Mouse (Mus musculus) induced T-regulatory cell, adult 2 months (primary cell): Measurements from ENCODE around the gene Gm49450.

ENCODE experiments used
- DNase-seq: peaks from one replicate; pipeline ENCODE4 v3.0.0-alpha.2; 2012; ENCODE audit warnings: low read depth

The Gm49450 gene

DNA sequence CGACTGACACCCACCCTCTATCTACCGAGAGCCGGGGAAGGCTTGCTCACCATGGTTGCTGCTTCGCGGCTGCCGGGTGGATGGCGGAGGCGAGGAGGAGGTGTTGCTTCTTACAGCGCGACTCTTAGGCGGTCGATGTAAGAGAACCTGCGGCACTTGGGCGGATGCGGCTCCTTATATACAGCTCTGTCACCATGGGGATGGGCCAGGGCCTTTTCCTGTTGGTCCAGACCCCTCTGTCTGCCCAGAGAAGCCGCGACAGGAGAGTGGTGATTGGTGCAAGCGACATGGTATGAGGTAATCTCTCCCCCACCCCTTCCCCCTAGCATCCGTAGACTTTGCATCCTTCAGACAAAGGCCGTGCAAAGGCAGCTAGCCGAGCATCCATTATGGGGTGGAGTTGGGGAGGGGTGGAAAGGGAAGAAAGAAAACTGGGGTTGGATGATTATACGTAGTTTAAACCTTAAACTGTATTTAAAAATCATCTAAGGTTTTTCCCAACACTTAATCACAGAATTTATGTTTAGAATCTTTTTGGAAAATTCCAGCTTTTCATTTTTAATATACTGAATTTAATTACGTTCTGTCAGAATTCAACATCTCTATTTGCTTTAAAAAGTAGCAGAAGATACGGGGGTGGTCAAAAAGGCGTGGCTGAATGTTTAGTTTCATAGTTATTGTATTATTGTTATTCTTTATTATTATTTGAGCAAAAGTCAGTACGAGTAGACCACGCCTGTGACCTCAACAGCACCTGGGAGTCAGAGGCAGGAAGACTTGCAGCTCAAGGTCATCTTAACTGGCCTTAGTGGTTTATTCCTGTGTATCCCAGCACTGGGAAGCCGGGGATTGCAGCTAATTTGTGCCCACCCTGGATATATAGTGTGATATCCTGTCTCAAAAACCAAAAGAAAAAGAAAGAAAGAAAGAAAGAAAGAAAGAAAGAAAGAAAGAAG, at the start of gene Gm49450, which contains the start of gene Tuba1a:
Gm49450 (minus strand) TSS at position 151 of the 956 bp plus-strand sequence.
Tuba1a (minus strand) TSS at position 303 of the 956 bp plus-strand sequence.
- DNase-seq: peak; percentile 98

DNA sequence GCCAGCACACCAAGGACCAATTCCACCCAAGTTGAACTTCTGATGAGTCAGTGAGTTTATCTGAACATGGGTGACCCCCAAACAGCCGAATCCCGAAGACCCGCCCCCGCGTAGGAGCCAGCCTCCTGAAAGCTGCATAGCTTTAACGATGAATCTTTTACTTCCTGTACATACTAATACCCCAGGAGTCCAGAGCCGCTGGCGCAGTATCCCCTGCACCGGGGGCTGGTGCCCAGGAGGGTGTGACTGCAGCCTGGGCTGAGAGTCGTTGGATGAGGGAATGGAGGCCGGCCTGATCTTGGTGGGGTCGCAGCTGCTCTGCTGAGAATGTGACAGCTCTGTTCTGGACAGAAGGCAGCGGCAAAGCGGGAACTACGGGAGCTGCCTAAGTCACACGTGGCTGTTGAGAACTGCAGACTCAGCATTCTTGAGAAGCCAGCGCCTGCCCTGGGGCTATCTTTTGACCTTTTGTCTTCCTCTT, 48.1 kb upstream of the Gm49450 start:
- no peak for DNase-seq

DNA sequence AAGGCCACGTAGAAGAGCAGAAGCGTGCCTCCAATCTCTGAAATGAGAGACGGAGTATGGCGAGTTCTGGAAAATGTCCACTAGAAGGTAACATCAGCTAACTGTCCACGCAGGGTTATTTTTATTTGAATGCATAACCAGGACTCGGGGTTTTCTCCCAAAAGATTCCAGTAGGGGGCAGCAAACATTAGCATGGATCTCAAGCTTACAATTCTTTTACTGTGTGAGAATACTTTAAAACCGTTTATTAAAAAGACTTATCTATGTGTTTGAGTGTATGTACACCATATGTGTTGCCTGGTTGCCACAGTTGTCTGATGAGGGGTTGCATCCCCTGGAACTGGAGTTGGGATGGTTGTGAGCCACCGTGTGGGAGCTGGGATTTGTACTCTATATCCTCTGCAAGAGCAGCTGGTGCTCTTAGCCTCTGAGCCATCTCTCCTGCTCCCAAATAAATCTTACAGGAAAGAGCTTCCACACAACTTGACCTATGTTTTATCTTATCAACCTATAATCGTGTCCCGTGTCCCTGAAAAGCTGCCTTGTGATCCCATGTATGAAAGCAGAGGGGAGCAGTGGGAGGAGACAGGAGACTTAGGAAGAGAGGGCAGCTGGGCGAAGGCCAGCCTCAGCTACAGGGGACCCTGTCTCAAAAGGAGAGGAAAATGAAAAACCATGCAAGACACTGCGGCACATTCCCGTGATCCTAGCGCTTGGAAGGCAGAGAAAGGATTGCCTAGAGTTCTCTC, 47.4 kb upstream of the Gm49450 start:
- peak; percentile 89 for DNase-seq

DNA sequence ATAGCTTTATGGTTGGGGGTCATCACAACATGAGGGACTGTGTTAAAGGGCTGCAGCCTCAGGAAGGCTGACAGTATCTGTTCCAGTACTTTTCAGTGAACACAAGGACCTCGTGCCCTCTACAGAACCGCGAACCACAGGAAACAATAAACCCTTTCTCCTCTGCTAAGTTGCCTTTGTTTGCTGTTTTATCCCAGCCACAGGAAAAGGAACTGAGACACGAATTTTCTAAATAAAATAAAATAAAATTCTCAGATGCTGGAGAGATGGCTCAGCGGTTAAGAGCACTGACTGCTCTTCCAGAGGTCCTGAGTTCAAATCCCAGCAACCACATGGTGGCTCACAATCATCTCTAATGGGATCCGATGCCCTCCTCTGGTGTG, 45.4 kb upstream of the Gm49450 start:
- no peak for DNase-seq

DNA sequence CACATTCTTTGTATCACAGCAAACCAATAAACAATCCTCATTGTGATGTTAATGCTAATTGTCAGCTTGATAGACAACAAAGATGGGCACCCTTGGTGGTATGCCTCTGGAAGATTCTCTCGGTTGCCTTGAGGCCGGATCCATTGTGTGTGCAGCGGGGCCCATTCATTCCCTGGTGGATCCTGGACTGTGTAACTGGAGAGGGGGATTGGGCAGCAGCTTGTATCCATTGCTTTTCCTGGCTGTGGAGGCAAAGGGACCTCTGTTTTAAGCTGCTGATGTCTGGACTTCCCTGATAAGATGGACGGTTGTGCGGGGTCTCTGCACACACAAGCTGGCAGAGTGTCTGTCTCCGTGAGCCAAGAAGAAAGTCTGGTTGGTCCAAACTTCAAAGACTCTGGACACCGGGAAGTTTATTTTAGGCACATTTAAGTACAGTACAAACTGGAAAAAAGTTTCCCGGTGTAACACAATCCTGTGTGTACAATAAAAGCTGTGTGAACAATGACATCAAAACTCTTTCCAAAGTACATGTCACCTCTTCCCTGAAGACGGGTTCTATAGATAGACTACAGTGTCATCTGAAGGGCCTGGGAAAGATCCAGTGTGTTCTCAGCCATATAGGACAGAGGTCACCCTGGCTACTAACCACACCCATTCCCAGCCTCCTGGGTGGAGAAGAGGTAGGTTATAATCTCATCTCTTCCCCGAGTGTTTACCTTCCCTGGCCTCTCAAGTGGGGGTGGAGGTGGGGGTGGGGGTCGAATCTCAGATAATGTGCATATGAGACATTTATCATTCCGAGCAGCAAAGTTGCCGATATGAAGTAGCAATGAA, 44.8 kb upstream of the Gm49450 start:
- no peak for DNase-seq

DNA sequence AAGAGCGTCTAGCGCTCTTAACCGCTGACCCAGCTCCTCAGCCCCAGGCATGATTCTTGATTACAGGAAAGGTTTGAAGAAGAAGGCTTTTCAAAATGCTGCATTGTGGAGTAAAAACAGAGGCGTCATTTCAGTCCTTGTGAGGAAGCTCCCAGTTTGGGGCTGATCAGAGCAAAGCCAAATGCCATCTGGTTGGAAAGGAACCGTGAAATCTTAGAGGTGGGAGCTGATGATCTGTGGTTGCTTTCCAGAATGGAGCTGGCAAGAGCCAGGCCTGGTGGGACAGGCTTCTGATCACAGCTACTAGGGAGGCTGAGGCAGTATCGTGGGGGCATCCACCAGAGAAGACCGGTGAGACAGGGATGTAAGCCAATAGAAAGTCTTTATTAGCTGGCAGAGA, 43.5 kb upstream of the Gm49450 start:
- no peak for DNase-seq

DNA sequence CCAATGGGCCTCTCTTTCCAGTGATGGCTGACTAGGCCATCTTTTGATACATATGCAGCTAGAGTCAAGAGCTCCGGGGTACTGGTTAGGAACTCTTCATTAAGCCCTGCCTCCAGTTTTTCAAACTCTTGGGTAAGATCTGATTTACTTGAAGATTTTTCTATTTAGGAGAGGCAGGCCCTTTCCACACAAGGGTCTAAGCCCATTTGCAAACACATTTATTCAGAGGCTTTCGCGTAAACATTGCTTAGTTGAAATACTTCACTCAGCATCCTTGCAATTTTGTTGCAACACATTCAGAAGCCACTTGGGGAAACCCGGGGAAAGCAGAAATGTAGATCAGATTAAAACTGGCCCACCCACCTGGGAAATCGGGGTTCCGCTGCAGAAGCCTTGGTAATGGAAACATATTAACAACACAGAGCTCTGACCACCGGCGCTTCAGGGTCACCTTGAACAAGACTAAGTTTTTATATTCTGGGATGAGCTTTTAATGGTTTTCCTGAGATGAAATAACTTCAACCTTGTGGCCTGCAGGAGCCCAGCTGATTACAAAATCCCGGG, 41.7 kb upstream of the Gm49450 start:
- DNase-seq: no peak

DNA sequence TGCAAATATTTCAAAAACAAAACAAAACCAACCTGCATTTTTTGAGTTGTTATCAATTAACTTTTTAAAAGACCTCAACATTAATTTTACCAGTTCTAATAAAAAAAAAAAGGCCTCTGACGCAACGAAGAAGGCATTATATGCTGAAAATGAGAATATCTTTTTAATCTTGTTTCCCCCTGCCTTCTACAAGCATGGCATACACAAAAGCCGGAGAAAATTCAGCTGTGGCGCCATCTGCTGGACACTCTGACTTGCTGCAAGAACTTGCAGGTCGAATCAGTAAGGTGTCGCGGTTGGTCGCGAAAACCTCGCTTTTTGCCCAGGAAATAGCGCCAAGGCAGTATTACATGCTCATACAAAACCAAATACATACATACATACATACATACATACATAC, 40.5 kb upstream of the Gm49450 start:
- DNase-seq: peak; percentile 95

DNA sequence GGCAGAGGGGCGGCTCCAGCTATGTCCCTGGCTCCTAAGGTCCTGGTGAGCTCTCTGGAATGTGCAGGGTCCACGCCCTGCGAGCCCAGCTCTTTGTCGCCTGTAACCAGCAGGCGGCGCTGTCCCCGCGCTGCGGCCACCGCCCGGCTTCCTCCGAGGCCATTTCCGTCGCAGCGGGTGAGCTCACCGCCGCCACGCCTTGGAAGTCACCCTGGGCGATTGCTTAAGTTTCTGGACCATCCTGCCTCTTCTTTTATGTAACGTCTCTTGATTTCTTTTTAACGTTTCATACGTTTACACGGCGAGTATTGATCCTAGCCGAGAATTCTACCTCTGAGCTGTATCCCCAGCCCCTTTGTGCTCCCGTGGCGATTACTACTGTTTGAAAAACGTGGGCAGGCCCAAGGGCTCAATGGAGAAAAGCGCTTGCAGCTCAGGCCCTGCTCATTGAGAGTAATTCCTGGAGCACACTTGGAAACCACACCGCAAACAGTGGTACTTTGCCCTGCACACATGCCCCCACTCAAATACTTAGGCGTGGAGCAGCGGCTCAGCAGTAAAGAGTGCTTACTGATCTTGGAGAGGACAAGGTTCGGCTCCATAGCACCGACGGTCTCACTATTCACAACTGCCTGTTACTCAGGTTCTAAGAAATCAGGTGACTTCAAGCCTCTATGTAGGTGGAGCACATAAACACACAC, 39.9 kb upstream of the Gm49450 start:
- DNase-seq: peak; percentile 94

DNA sequence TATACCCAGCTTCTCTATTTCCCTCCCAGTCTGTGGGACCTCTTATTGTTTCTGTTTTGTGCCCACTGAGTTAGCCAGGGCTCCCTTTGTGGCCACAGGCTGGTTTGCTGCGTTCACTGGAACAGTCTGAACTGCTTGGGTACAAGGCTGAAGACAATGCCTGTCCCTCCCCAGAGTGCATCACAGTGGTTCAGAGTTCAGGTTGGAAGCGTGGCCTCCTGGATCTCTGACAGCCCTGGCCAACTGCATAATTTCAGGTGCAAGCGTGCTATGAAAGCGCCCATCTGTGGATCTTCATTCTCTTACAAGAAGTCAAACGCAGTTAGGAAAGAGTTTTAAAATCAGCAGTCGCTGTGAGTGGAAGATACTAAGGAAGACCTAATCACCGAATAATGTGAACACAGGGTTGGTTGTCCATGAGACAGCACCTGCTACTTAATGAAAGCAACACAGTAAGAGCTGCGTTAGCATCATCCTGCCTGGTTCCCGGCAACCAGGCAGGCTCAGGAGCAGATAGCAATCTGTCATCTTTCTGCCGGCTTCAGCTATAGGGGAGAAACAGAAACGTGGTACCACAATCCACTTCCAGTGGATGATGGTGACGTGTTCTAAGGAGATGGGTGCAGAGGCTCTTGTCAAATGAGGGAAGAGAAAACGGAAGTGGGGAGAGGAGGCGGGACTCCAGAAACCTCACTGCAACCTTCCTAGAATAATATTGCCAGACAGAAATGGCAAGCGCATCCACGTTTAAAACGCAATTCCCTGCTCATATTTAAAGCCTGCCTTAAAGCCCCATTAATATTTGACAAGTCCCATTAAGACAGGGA, 38.9 kb upstream of the Gm49450 start:
- DNase-seq: peak; percentile 83

DNA sequence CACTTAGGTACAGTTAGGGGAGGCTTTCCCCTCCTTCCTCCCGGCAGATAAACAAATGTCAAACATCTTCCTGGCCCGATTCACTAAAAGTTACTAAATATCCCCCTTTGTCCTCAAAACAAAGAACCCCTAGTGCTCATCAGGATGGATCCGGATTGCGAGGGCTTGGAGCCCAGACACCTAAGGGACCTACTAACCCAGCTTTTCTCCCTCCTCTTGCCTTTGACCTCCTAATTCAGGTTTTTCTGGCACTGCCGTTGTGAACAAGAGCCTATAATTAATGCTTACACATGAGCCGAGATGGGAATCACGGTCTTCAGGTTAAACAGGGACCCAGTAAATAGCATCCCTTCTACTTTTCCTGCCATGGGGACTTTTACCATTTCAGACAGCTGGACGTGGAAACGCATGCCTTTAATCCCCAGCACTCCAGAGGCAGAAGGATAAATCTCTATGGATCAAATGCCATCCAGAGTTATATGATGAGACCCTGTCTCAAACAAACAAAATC, 38.2 kb upstream of the Gm49450 start:
- no peak for DNase-seq

DNA sequence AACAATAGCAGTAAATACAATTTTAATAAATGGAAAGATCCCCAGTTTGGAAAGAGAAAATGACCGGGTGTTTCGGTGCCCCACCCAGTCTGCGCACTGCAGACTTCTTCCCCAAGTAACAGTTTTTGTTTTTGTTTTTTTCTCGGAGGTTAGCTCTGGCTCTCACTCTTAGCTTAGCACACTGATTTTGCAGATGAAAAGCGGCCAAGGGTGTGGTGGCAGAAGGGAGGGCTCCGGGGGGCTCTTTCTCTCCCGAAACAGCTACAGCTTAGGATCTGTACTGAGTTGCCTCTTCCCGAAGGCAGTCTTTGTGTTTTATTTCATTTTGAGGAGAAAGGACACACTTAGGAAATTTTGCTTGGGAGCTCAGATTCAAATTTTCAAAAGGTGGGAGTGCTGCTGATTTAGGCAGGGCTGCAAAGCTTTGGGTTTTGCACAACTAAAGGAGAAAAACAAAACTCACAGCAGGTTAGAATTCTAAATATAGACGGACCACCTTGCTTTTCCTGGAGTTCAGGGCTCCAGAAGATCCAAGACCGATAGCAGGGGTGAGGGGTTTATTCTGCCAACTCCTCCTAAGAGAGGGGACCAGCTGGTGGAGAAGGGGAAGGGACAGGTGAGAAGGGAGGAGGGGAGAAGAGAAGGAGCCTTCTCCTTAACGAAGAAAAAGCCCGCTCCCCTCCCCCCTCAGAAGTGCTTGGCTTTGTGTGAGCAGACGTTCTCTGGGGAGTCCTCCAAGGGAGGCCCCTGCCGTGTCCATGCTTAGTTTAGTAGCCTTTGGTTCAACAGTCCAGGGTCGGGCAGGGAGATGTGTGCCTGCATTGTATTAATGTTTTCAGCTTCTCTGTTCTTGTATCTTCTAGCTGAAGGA, 37.6 kb upstream of the Gm49450 start:
- no peak for DNase-seq

DNA sequence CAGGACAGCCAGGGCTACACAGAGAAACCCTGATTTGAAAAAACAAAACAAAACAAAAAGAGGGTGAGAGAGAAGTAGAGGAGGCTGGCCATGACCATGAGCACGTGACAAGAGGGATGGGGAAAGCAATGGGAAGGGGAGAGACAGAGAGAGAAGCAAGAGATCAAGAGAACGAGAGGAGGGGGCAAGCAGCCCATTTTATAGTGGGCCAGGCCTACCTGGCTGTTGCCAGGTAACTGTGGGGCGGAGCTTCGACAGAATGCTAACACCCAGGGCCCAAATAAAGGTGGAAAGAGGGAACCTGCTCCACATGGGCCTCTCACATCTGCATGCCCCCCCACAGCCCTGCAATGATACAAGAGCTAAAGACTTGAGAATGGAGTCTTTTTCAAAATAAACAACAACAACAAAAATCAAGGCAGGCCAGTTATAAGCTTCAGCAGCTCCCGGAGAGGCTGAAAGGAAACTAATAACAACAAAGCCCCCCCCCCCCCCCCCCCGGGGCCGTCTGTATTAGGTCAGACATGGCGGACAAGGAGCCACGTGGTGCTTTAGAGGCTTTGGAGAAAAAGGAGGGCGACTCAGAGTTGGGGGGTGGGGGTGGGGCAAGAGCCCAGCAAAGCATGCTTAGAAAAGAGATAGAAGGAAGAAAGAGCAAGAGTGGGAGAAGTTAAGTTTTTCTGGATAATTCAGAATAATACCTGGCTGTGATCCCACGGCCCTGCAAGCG, 36.5 kb upstream of the Gm49450 start:
- no peak for DNase-seq

DNA sequence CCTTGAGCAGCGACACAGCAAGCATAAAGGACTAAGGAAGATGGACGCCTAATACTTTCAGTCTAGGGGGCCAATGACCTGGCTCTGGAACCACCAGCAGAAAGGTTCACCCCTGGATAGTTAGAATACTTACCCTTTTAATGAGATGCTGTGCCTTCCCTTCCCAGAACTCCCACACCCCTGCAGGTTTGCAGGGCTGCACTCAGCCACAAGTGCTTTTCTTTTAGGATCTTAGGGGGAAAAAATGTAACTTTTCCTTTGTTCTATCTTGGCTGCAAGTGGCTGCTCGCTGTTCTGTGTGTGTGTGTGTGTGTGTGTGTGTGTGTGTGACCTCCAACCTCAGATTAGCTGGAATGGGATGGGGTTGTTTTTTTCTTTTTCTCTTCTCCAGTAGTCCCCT, 35.4 kb upstream of the Gm49450 start:
- DNase-seq: no peak

DNA sequence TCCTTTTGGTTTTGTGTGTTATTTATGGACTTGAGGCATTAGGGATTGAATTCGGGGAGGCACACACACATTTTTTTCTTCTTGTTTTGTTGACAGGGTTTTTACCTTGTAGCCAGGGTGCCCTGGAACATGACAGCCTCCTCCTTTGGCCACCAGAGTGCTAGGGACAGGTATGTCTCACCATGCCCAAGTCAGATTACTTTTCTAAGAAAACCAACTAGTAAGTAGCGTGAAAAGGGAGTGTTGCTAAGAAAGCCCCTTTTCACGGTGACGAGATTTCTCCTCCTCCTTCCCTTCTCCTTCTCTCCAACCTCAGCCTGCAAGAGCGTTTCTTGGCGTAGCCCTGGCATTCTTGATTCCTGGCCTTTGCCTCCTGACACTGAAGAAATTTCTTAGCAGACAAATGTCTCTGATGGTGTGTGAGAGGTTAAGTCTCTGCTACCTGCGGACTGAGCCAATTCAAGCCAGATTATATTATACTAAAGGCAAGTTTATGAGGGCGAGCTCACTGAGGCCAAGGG, 34.4 kb upstream of the Gm49450 start:
- DNase-seq: no peak

DNA sequence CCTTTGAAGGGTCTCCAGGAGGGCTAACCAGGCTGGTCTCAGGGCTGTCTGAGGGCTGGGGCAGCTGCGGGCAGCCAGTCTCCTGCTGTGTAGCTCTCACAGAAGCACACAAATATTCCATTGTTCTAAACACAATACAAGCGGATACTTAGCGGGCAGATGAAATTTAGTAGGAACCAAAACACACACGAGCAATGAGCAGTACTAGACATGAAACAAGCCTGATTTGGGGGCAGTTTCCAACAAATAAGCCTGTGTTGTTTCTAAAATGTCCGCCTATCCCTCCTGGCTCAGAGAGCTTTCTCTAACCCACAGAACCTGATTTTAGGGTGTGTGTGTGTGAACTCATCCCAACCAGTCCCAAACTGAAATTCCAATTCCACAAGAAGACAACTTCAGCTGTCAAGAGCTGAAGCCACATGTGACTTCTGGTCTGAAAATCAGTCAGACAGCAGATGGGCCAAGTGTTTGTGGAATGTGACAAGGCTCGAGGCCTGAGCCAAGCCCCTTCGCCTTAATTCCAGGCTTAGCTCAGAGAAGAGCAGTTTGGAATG, 33.8 kb upstream of the Gm49450 start:
- DNase-seq: no peak

DNA sequence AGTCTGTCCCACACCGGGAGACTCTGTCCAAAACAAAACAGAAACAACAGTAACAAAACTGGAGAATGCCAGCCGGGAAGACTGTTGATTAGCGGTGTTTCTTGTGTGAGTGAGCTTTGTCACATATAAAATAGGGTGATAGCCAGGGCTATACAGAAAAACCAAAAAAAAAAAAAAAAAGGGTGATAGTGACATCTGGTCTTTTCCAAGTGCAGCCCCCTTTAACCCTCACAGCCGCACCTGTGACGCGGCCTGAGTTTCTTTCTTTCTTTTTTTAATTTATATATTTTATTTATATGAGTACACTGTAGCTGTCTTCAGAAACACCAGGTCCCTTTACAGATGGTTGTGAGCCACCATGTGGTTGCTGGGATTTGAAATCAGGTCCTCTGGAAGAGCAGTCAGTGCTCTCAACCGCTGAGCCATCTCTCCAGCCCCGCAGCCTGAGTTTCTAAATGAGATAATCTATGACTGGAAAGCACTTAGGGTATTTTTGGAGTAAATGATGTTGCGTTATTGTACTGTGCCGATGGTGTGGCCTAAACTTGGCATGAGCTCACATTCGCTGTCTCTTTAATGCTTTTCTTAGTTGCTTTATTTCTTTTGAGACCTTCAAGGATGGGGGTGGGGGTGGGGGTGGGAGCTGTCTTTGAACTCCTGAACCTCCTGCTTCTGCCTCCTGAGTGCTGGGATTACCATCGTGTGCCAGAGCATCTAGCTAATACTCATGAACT, 32.8 kb upstream of the Gm49450 start:
- peak; percentile 59 for DNase-seq
